Mouse (Mus musculus): ENCODE results near the gene Hist1h1t.
"Not testable (repeated sequence)": the region's sequence is repeated elsewhere in the genome, so short reads cannot be mapped to it uniquely, and the experiment has no call there.

The Hist1h1t gene

GRCm38 (mm10) chr13:23695514-23695913 lies at the start of gene Hist1h1t:
Gene Hist1h1t, plus strand, starts transcription at chr13:23695814.
- no peak for DNase-seq (ENCODE audit: low read depth)

DNA sequence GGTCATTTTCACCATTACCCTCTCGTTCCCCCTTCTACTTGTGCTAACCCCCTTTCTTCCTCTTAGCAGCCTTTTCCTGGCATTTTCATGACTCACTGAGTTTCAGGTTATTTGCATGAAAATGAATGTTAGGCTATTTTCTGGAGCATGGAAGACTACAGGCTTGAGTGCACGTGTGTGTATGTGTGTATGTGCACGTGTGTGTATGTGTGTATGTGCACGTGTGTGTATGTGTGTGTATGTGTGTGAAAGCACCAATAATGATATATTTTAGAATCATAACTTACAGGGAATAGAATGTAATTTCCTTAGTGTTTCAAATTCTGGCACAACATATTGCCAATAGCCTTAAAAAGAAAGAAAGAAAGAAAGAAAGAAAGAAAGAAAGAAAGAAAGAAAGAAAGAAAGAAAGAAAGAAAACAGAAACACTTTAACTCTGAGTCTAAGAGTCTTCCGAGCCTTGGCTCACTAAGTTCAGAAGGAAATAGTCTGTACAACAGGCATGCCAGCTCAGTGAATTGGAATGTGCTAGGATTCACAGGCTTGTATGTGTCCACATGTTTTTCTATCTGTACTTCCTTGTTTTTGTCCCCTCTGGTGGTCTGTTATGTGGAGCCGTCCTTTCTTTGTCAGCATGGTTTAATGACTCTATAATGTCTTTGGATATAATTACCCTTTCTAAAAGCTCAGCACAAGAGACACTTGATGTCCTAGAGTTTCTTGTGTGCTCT lies 35.8 kb upstream of the Hist1h1t start:
- no peak for DNase-seq (ENCODE audit: low read depth)

GRCm38 (mm10) chr13:23662536-23662935 lies 33.1 kb upstream of the Hist1h1t start:
- no peak for DNase-seq (ENCODE audit: low read depth)

DNA sequence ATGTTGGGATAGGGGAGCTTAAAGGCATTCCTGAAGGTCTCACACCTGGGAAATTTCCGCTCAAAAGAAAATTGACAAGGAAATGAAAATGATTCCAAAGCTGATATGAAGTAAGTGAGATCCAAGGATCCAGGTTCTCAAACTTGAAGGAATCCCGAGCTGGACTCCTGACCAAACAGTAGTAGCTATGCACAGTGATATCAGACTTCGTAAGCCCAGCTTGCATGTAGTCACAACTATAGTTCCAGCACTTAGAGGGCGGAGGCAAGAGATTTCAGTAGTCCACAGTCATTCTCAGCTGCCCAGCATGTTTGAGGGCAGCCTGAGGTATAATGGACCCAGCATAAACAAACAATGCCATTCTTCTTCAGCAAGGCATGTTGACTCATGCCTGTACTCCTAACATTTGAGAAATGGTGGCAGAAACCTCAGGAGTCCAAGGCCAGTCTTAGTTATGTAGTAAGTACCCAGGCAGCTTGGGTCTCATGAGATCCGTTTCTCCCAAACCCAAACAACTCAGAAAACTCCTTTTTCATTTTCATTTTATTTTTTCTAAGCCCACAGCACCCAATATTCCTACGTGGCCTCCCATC lies 13.5 kb upstream of the Hist1h1t start:
- DNase-seq (ENCODE audit: low read depth): no peak

DNA sequence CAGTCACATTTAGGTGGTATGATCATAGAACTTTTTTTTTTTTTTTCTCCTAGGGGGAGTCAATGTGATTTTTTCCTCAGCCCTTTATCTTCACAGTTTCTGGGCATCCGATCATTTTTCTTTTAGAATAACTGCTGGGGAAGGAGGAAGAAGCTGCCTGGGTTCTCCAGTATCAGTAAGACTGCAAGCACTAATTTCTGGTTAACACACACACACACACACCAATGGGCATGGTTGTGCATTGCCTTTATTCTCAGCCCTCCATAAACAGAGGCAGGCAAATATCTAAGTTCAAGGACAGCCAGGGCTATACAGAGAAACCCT lies 13.0 kb upstream of the Hist1h1t start:
- DNase-seq (ENCODE audit: low read depth): no peak

- DNase-seq (ENCODE audit: low read depth): not testable (repeated sequence)
These were observed 12.5 kb upstream of the Hist1h1t start for GRCm38 (mm10) chr13:23682947-23683754.

GRCm38 (mm10) chr13:23683755-23684281 lies 11.8 kb upstream of the Hist1h1t start, which contains the start of the genes Hist1h2ac and Hist1h2bc:
Gene Hist1h2ac, minus strand, starts transcription at chr13:23683948.
Gene Hist1h2bc, plus strand, starts transcription at chr13:23684199.
- peak; percentile 98 for DNase-seq (ENCODE audit: low read depth)

DNA sequence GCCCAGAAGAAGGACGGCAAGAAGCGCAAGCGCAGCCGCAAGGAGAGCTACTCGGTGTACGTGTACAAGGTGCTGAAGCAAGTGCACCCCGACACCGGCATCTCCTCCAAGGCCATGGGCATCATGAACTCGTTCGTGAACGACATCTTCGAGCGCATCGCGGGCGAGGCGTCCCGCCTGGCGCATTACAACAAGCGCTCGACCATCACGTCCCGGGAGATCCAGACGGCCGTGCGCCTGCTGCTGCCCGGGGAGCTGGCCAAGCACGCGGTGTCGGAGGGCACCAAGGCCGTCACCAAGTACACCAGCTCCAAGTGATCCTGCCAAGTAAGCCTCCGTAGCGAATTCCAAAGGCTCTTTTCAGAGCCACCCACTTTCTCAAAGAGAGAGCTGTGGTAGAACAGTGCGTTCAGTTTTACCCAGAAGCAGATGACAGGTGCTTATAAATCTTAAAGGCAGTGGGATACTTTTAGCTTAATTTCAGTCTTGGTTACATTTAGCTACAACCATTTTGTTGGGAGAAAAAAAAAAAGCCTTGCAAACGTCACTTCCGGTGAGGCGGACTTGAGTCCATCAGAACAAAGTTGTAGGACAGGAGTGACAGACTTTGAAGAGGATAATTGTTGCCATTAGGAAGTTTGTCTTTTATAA lies 11.2 kb upstream of the Hist1h1t start:
- peak; percentile 55 for DNase-seq (ENCODE audit: low read depth)

- no peak for DNase-seq (ENCODE audit: low read depth)
These were observed 10.3 kb upstream of the Hist1h1t start for GRCm38 (mm10) chr13:23685121-23685861.

GRCm38 (mm10) chr13:23685966-23686365 lies 9.6 kb upstream of the Hist1h1t start:
- no peak for DNase-seq (ENCODE audit: low read depth)

DNA sequence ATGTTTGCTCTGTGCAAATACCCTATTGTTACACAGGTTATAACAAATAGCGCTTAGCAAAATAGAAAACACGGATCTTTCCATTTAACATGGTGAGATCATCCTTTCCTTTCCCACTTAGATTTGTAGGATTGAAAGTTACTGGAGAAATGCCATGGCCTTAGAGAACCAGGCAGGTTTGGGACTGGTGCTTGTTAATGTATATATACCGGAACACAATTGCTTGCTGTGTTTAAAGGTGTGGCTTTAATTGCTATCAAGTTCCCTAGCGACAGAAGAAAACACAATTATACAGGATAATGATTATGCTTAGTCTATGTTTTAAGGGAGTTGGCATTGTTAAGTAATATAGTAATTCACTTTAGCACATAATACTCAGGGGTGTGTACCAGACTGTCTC lies 8.4 kb upstream of the Hist1h1t start:
- no peak for DNase-seq (ENCODE audit: low read depth)

- no peak for DNase-seq (ENCODE audit: low read depth)
These were observed 7.7 kb upstream of the Hist1h1t start for GRCm38 (mm10) chr13:23687907-23688306.

DNA sequence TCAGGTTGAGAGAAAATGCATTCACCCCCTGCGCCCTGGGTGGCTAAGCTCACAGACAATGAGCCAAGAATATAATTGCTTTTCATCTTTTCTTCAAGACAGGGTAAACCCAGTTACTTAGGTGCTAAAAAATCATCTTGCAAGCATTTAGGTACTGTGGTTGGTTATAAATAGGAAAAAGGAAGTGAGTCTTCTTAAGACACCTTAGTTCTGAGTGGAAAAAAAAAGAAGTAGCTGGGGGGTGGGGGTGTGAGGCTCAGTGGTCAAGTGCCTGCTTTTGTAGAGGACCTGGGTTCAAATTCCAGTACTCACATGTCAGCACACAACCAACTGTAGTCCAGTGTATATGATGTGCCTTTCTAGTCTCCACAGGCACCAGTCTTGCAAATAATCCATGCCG lies 6.7 kb upstream of the Hist1h1t start:
- no peak for DNase-seq (ENCODE audit: low read depth)

DNA sequence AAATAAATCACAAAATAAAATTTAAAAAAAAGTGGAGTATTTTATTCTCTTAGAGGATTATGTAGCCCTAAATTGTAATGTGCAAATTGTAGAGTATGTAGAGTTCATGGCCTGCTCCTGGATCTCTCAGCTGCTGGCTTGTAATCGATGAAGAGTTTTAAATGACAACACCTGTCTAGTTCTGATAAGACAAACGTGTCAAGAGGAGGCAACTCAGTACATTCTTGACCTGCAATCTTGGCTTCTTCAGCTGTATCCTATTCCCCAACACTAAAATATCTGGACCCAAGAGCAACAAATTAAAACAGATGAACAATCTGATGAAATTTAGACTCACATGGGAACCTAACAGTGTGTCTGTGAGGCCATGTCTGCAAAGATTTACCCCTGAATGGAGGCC lies 6.2 kb upstream of the Hist1h1t start:
- DNase-seq (ENCODE audit: low read depth): no peak

DNA sequence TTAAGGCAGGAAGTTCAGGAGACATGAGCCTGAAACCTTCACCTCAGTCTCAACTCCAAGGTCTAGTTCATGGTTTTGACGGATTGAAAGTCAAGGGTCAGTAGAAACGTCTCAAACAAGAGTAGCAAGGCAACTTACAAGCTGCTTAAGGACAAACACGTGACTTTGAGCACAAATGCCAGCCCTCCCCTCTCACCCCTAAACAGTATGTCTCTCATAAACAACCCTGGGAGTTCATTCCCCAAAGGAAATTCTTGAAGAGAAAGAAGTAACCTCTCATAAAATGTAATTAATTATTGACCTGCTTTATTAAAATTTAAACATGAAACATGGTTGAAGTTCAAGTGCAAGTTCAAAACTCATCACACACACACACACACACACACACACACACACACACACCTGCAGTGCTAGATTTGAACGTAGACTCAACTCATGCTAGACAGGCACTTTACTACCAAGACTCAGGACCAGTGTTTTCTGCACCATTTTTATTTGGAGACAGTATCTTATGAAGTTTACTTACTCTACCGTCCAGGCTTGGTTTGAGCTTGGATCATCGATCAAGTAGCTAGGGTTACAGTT lies 1.7 kb upstream of the Hist1h1t start:
- no peak for DNase-seq (ENCODE audit: low read depth)

GRCm38 (mm10) chr13:23694956-23695355 lies 658 bp upstream of the Hist1h1t start:
- no peak for DNase-seq (ENCODE audit: low read depth)

DNA sequence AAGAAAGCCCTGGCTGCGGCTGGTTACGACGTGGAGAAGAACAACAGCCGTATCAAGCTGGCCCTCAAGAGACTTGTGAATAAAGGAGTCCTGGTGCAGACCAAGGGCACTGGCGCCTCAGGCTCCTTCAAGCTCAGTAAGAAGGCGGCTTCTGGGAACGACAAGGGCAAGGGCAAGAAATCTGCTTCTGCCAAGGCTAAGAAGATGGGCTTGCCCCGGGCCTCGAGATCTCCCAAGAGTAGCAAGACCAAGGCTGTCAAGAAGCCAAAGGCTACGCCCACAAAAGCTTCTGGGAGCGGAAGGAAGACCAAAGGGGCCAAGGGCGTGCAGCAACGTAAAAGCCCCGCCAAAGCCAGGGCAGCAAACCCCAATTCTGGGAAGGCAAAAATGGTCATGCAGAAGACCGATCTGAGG lies 454 bp downstream of the Hist1h1t start:
- DNase-seq (ENCODE audit: low read depth): no peak

- no peak for DNase-seq (ENCODE audit: low read depth)
These were observed 2.1 kb downstream of the Hist1h1t start for GRCm38 (mm10) chr13:23697491-23698299.

GRCm38 (mm10) chr13:23698300-23698693 lies 2.7 kb downstream of the Hist1h1t start, which contains the start of gene Hist1h4c:
Gene Hist1h4c, minus strand, starts transcription at chr13:23698454.
- peak; percentile 98 for DNase-seq (ENCODE audit: low read depth)

DNA sequence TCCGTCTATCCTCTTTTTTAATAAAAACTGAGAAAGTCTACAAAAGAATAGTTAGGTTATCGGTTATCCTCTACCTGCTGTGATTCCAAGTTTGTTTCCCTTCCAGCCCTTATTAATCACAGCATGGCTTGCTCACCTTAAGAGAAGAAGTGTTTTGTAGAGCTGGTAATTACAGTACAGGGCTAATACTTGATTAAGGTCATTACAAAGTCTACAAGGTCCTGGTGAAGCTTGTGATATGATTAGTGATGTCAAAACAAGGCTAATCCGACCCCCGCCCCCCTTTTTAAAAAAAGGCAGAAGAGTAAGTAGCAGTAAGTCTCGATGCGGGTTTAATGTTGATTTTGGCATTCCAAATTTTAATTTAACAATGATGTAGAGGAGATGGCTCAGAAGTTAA lies 3.4 kb downstream of the Hist1h1t start:
- no peak for DNase-seq (ENCODE audit: low read depth)
